Mouse (Mus musculus) thymus, adult 2 months (tissue): ENCODE measurements around the gene Dytn. TPM values are rescaled to one million over a fixed set of nuclear protein-coding genes. Genes with fewer than 3 reads are reported as not detected.

Experiments
- DNase-seq: peaks from one replicate; pipeline ENCODE4 v3.0.0; 2021
- H3K27ac ChIP-seq: fragments of 200-500 bp; 2 replicates; pipeline ENCODE4 v1.5.1; 2012; ENCODE audit warnings: low read length, control low read depth; ENCODE audit not compliant: control insufficient read depth, insufficient read depth
- H3K27me3 ChIP-seq: fragments of 200-500 bp; 2 replicates; pipeline ENCODE4 v1.6.1; 2012; ENCODE audit warnings: mild to moderate bottlenecking, low read length, moderate library complexity, mixed read lengths; ENCODE audit not compliant: control insufficient read depth, insufficient read depth
- H3K36me3 ChIP-seq: fragments of 200-500 bp; 2 replicates; pipeline ENCODE4 v1.6.1; 2012; ENCODE audit warnings: mild to moderate bottlenecking, low read length, moderate library complexity; ENCODE audit not compliant: control insufficient read depth, insufficient read depth
- H3K4me1 ChIP-seq: fragments of 200-500 bp; replicated peaks from 2 replicates; pipeline ENCODE4 v1.6.1; 2012; ENCODE audit warnings: low read length; ENCODE audit not compliant: control insufficient read depth, insufficient read depth
- H3K4me3 ChIP-seq: fragments of 200-500 bp; 2 replicates; pipeline ENCODE4 v1.5.1; 2012; ENCODE audit warnings: mild to moderate bottlenecking, low read length, control low read depth, moderate library complexity; ENCODE audit not compliant: control insufficient read depth, insufficient read depth
- CTCF ChIP-seq: fragments of 200-500 bp; IDR thresholded peaks from 2 replicates; pipeline ENCODE4 v1.5.1; 2012; ENCODE audit warnings: mild to moderate bottlenecking, control low read depth, low read length, moderate library complexity, borderline replicate concordance; ENCODE audit not compliant: control insufficient read depth, poor library complexity, insufficient read depth; ENCODE audit errors: extremely low read depth
- POLR2A ChIP-seq: fragments of 200-500 bp; IDR thresholded peaks from 2 replicates; pipeline ENCODE4 v1.6.1; 2012; ENCODE audit warnings: mild to moderate bottlenecking, low read length, control low read depth, moderate library complexity; ENCODE audit not compliant: control insufficient read depth, poor library complexity, insufficient read depth; ENCODE audit errors: extremely low read depth
- WGBS: fragments of 180-500 bp; shearing (Covaris S2); methylation state at CpG from one replicate; pipeline ENCODE4 v1.1.7; 2018; 5-methylcytosine and 5-hydroxymethylcytosine counted together
- polyA plus RNA-seq: library from polyadenylated mRNA; depleted of rRNA; stranded (reverse); fragments of >200 nt; gene quantifications from 2 replicates; pipeline ENCODE4 v1.2.3, GENCODE M21; 2012

Dytn gene
- polyA plus RNA-seq, 1 experiment: not detected

DNA sequence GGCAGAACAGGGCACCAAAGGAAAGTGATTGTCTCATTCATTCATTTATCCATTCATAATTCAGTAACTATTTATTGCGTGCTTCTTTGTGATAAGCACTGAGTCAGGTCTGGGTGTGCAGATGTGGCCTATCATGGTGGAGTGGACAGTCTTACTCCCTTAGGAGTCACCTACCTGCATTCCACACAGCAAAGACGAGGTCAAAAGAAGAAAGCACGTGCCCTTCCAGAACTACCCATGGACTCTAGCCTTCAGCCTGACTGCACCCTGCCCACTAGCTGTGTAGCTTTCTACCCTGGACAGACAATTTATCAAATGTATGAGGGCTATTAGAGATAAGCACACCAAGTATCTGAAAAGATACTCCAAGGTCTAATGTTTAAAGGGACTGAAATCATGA, 10.8 kb downstream of the Dytn start:
- no peak for DNase-seq
- no peak overlapping the region for H3K27ac ChIP-seq
- H3K4me3 ChIP-seq: no peak overlapping the region
- H3K27me3 ChIP-seq: no peaks in the 10 kb centered on the region
- no peaks in the 10 kb centered on the region for H3K36me3 ChIP-seq
- no peak for TF ChIP-seq CTCF
- TF ChIP-seq POLR2A: no peak
- H3K4me1 ChIP-seq: no peaks in the 10 kb centered on the region
- 94% methylated on average over 3 of the region's 3 CpGs for WGBS

DNA sequence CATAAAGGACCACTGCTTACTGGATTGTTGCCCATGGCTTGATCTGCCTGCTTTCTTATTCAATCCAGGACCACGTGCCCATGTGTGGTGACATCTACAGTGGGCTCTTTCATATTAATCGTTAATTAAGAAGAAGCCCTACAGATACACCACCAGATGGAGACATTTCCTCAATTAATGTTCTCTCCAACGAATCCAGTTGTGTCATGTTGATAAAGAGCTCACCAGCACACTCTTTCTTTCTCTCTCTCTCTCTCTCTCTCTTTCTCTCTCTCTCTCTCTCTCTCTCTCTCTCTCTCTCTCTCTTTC, 17.9 kb downstream of the Dytn start:
- WGBS: 0% methylated on average over 3 of the region's 3 CpGs
- H3K4me1 ChIP-seq: no peaks in the 10 kb centered on the region
- no peak overlapping the region for H3K4me3 ChIP-seq
- H3K36me3 ChIP-seq: no peaks in the 10 kb centered on the region
- no peaks in the 10 kb centered on the region for H3K27me3 ChIP-seq
- DNase-seq: no peak
- TF ChIP-seq POLR2A: no peak
- no peak for TF ChIP-seq CTCF
- H3K27ac ChIP-seq: no peak overlapping the region

DNA sequence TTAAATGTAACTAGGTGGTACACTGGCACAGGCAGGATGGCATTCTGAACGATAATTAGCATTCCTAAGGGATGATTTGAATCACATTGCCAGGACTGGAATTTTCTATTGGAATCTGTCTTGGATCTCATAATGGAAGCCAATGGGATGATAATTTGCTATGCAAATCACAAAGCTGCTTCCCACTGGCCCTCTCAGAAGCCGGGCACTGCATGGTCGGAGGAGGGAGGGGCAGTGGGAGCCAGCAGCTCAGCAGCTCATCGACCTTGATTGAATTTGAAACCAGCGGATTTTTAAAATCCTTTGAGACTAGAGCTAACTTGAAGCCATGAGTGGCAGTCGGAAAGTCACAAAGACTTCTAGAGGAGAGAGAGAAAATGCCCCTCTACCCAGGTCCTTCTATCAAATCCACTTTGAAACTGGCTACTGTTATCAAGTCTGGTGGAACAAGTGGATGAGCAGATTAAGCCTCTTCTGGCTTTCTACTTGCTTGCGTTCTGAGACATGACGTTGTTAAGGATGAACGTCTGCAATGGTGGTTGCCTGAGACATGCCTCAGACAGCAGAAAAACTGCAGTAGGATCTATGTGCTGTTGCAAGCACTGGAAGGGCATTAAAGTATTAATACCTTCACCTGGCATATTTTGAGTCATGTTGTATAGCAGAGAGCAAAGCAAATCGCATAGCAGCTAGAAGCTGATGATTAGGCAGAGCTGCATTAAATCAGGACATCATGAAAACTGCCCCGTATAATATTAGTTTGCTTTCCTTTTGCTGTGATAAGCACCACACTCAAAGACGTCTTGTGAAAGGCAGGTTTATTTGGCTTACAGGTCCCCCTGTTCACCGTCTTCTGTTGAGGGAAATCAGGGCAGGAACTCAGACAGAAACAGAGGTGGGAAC, 18.5 kb downstream of the Dytn start:
- no peak for TF ChIP-seq CTCF
- no peak for TF ChIP-seq POLR2A
- Histone ChIP-seq H3K36me3 (no peaks in the 10 kb centered on the region), H3K27me3 (no peaks in the 10 kb centered on the region), H3K27ac (no peak overlapping the region), H3K4me3 (no peak overlapping the region), H3K4me1 (no peaks in the 10 kb centered on the region)
- WGBS: 44% methylated on average over 13 of the region's 13 CpGs
- no peak for DNase-seq

DNA sequence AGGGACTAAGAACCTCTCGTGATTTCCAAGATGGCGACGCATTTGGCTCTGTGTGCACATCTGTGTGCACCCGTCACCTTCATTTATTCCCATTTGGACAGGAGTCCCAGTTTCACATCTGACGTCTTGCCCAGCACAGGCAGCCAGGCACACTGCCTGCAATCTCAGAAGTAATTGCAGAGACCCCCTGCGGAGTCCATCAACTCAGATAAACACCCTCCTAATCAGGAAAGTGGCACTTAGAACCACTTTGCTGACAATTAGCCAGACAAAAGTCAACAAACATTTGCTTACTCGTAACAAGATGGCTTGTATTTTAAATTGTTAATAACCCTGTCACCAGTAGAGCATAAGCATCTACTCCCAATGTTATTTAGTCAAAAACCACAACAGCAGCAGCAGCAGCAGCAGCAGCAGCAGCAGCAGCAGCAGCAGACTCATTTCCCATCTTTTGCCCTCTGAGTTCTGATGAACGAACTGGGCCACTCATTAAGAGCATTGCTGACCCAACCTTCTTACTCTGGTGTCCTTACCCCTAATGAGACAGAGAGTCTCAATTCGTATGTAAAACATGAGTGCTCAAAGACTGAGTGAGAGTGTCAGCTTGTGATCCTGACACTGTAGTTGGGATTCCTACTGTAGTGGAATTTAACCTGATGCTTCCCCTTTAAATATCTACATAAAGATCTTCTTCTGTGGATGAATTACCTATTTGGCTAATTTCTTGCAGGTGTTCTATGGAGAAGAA, 19.4 kb downstream of the Dytn start:
- 58% methylated on average over 9 of the region's 9 CpGs for WGBS
- no peaks in the 10 kb centered on the region for H3K36me3 ChIP-seq
- no peaks in the 10 kb centered on the region for H3K27me3 ChIP-seq
- DNase-seq: no peak
- no peak overlapping the region for H3K4me3 ChIP-seq
- no peak for TF ChIP-seq CTCF
- no peak for TF ChIP-seq POLR2A
- H3K4me1 ChIP-seq: no peaks in the 10 kb centered on the region
- no peak overlapping the region for H3K27ac ChIP-seq

DNA sequence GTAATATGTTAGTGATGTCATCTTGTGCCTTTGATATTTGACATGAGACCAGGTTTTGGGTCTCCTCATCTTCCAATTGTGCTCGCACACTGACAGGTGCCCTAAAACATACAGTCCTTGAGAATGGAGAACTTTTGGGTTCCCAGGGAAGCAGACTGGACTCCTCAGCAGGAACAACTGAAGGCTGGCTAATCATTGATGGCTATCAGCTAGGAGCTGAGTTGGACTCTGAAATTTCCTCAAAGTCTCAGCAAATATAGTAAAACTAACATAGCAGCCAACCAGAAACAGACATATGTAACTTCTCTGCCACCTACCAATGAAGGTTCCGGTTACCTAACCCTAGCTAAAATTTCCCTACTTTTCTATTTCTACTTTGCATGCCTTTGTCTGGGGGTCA, 20.6 kb downstream of the Dytn start:
- no peak overlapping the region for H3K4me3 ChIP-seq
- no peak for DNase-seq
- H3K36me3 ChIP-seq: no peaks in the 10 kb centered on the region
- no peaks in the 10 kb centered on the region for H3K27me3 ChIP-seq
- H3K27ac ChIP-seq: no peak overlapping the region
- no peak for TF ChIP-seq POLR2A
- TF ChIP-seq CTCF: no peak
- 93% methylated on average over 2 of the region's 2 CpGs for WGBS
- no peaks in the 10 kb centered on the region for H3K4me1 ChIP-seq

DNA sequence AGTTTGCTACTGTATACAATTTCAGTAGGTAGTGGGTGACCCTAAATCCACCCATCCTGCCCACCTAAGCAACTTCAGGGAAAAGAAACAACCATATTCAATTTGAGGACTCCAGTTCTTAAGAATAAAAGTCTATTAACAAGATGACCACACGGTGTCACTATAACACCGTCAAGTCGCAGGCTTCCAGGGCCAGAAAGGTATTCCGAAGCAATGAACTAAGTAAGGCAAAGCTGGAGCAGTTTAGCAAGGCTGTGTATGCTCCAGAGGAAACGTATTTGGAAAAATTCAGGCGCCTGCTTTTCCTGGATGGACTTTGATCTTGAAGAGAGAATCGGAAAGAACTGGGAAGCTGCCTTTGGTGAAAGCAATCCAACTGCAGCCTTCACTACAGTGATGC, 27.1 kb downstream of the Dytn start:
- Histone ChIP-seq H3K4me1 (no peaks in the 10 kb centered on the region), H3K27me3 (no peaks in the 10 kb centered on the region), H3K4me3 (no peak overlapping the region), H3K27ac (no peak overlapping the region), H3K36me3 (no peaks in the 10 kb centered on the region)
- 4% methylated on average over 7 of the region's 7 CpGs for WGBS
- TF ChIP-seq CTCF: no peak
- no peak for TF ChIP-seq POLR2A
- DNase-seq: peak; percentile 27
